Mouse (Mus musculus) testis, adult 2 months (tissue): Measurements from ENCODE around the gene Plcb3.

Source experiments
- CTCF ChIP-seq: fragments of 200-500 bp; IDR thresholded peaks from 2 replicates; pipeline ENCODE4 v1.5.1; 2012; ENCODE audit warnings: low read depth, mild to moderate bottlenecking, inconsistent platforms, low read length, moderate library complexity; ENCODE audit not compliant: control insufficient read depth, insufficient read depth, insufficient replicate concordance
- POLR2A ChIP-seq: fragments of 200-500 bp; IDR thresholded peaks from 2 replicates; pipeline ENCODE4 v1.6.1; 2012; ENCODE audit warnings: low read depth, mild to moderate bottlenecking, inconsistent platforms, low read length, moderate library complexity; ENCODE audit not compliant: control insufficient read depth

DNA sequence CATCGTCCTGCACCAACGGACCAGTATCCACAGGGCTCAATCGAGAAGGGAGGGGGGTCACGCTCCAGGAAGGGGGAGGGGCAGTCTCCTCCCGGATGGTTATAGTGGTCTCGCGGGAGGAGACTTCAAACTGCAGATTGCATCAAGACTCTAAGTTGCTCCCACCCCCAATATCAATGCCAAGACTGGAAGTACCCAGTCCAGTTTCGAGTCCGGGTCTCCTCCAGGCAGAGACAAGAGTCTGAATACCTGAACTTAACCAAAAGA is 51.0 kb downstream of the Plcb3 start, which contains the start of gene Catsperz:
- TF ChIP-seq CTCF = no peak
- peak; percentile 69; the same call in 1 of the 2 replicates for TF ChIP-seq POLR2A
